Mouse (Mus musculus) kidney, adult 8-10 months (tissue): ENCODE results near the gene Il21r.
A peak's percentile ranks its signal among the peaks of the same experiment; 100 is the strongest.

Experiments
- DNase-seq, 2 experiments: peaks; one replicate each; pipeline ENCODE4 v3.0.0; 2022

The Il21r gene

GRCm38 (mm10) chr7:125649013-125649412, 45.8 kb downstream of the Il21r start:
- no peak for DNase-seq

- no peak for DNase-seq
Observed at GRCm38 (mm10) chr7:125657511-125657910, 54.3 kb downstream of the Il21r start.

- no peak for DNase-seq
Observed at GRCm38 (mm10) chr7:125663654-125664053, 60.4 kb downstream of the Il21r start.

GRCm38 (mm10) chr7:125670865-125671264, 67.6 kb downstream of the Il21r start:
- no peak for DNase-seq

GRCm38 (mm10) chr7:125671396-125671795, 68.2 kb downstream of the Il21r start:
- DNase-seq = no peak

- DNase-seq = peak; percentile 22 to 55
Observed at GRCm38 (mm10) chr7:125674916-125675315, 71.7 kb downstream of the Il21r start.

GRCm38 (mm10) chr7:125678756-125679155, 75.5 kb downstream of the Il21r start:
- DNase-seq = peak; percentile 28 to 50

- DNase-seq = no peak
Observed at GRCm38 (mm10) chr7:125679936-125680335, 76.7 kb downstream of the Il21r start.
